Comparison of ENCODE assay signal across 8 mouse cellular contexts in genomic region chr17:87691958-87692357, GRCm38 (mm10). TPM values are rescaled to one million over a fixed set of nuclear protein-coding genes. Genes with fewer than 3 reads are reported as not detected.
DNase-seq lines count a peak whose midpoint lies in the region; ATAC-seq and TF ChIP-seq lines count a peak whose summit lies in the region.
"Had no signal": no experiment of that assay in that cellular context is flagged by ENCODE, and none has a peak within 500 bp of the region (broad histone marks: within the 10 kb centered on the region; RNA-seq: fewer than 3 reads in every experiment).

No protein-coding gene starts in this region.

- peaks cover 24% of the 10 kb centered on the region for H3K36me3 ChIP-seq in C2C12 (ENCODE audit: control insufficient read depth, insufficient read depth)
- H3K36me3 ChIP-seq in forebrain, embryonic 15.5 days, result peaks cover 39% of the 10 kb centered on the region

- peak; percentile 42 for TF ChIP-seq CTCF in C2C12 (IDR thresholded peaks at IDR 0.05; ENCODE audit: control insufficient read depth, insufficient read depth, insufficient read length)

- DNase-seq in 3T3-L1 (ENCODE audit: low read depth, low spot score), result peak; percentile 88
- peak; percentile 55 for DNase-seq in brain, embryonic 18.5 days (ENCODE audit: low read depth, low spot score)
- DNase-seq in kidney, postnatal 25 days, result peak; percentile 54 to 67
- DNase-seq in lung, postnatal 10 days, result peak; percentile 77
- peak; percentile 71 to 86 for DNase-seq in right cerebral cortex, adult 2 months (ENCODE audit: low spot score in 2 of 2)

- no peak overlapping the region for H3K4me2 ChIP-seq in forebrain, embryonic 15.5 days (replicated peaks)
- H3K4me2 ChIP-seq: heart, embryonic 15.5 days had no signal

- H3K27me3 ChIP-seq in C2C12 (ENCODE audit: control insufficient read depth, insufficient read depth, insufficient read length), result no peaks in the 10 kb centered on the region
- no peaks in the 10 kb centered on the region for H3K27me3 ChIP-seq in forebrain, embryonic 15.5 days
- H3K27me3 ChIP-seq: heart, embryonic 15.5 days had no signal

- H3K9ac ChIP-seq in forebrain, embryonic 15.5 days (replicated peaks), result no peak overlapping the region
- H3K9ac ChIP-seq: heart, embryonic 15.5 days had no signal

- no peaks in the 10 kb centered on the region for H3K9me3 ChIP-seq in forebrain, embryonic 15.5 days
- H3K9me3 ChIP-seq: heart, embryonic 15.5 days had no signal

- WGBS in forebrain, embryonic 15.5 days, result 89% methylated on average over 5 of the region's 5 CpGs

- peaks cover 8% of the 10 kb centered on the region for H3K4me1 ChIP-seq in forebrain, embryonic 15.5 days
- H3K4me1 ChIP-seq: heart, embryonic 15.5 days had no signal

- no peak overlapping the region for H3ac ChIP-seq in C2C12 (ENCODE audit: control insufficient read depth, insufficient read length, low read depth)

- no peaks in the 10 kb centered on the region for H3K79me2 ChIP-seq in C2C12 (ENCODE audit: control insufficient read depth, insufficient read depth)

- peak; percentile 76 for ATAC-seq in forebrain, embryonic 15.5 days (replicated peaks)

- no peak overlapping the region for H3K27ac ChIP-seq in forebrain, embryonic 15.5 days (replicated peaks)
- H3K27ac ChIP-seq: heart, embryonic 15.5 days had no signal

- no peak overlapping the region for H3K4me3 ChIP-seq in C2C12 (ENCODE audit: insufficient read depth, poor library complexity, severe bottlenecking)
- H3K4me3 ChIP-seq in forebrain, embryonic 15.5 days, result no peak overlapping the region
- H3K4me3 ChIP-seq: heart, embryonic 15.5 days had no signal

- no peaks in the 10 kb centered on the region for H3K79me3 ChIP-seq in C2C12 (ENCODE audit: low read depth)

TF ChIP-seq in C2C12, 6 proteins besides CTCF, POLR2A, EP300 and RAD21:
- TF ChIP-seq MYOG (IDR thresholded peaks at IDR 0.05; ENCODE audit: control insufficient read depth, extremely low read depth, insufficient read length) (no peak), USF1 (IDR thresholded peaks at IDR 0.05; ENCODE audit: low read depth) (no peak), CEBPB (IDR thresholded peaks at IDR 0.05; ENCODE audit: low read depth) (no peak), FOSL1 (IDR thresholded peaks at IDR 0.05; ENCODE audit: insufficient read depth, low read length, poor library complexity, severe bottlenecking) (no peak), MYOD1 (IDR thresholded peaks at IDR 0.05; ENCODE audit: control insufficient read depth, insufficient read length, low read depth) (no peak), MAX (IDR thresholded peaks at IDR 0.05) (no peak)

RNA-seq across cellular contexts. Expression of gene Msh2, which starts 19.8 kb away (rescaled TPM):
- 12.9 TPM for polyA plus RNA-seq in C2C12 (2012; fragmentation: generic; extraction: Trizol)
- polyA plus RNA-seq in forebrain, embryonic 15.5 days (2015; fragmentation: Nextera tagmentation; extraction: Ambion mirVana), result 73.1 and 77.9 TPM in 2 replicates

RNA-seq across cellular contexts. Expression of gene Epcam, which starts 56.2 kb away (rescaled TPM):
- 0.01 TPM for polyA plus RNA-seq in C2C12 (2012; fragmentation: generic; extraction: Trizol)
- polyA plus RNA-seq in forebrain, embryonic 15.5 days (2015; fragmentation: Nextera tagmentation; extraction: Ambion mirVana), result 1.7 and 1.9 TPM in 2 replicates
